Mouse (Mus musculus) layer of hippocampus, adult 8-10 months (tissue): ENCODE measurements around the gene Prox1. TPM values are rescaled to one million over a fixed set of nuclear protein-coding genes. Genes with fewer than 3 reads are reported as not detected.

Experiments
- DNase-seq, 2 experiments: peaks; one replicate each; pipeline ENCODE4 v3.0.0; 2022; ENCODE audit warnings: low spot score in 2 of 2
- total RNA-seq, 4 experiments: library from RNA; stranded (reverse); gene quantifications; 2 replicates each; pipeline ENCODE4 v1.2.4; 2022

Prox1 gene
- total RNA-seq, 4 experiments from 2014 or later = 62.2 to 75.9 (median 71.3) TPM

- DNase-seq = no peak
Observed at GRCm38 (mm10) chr1:190173596-190173995, 3.1 kb upstream of the Prox1 start.

GRCm38 (mm10) chr1:190172979-190173461 is 2.5 kb upstream of the Prox1 start:
- no peak for DNase-seq

GRCm38 (mm10) chr1:190172311-190172978 is 1.9 kb upstream of the Prox1 start:
- no peak for DNase-seq

GRCm38 (mm10) chr1:190171750-190172149 is 1.2 kb upstream of the Prox1 start:
- DNase-seq = no peak

- DNase-seq = no peak
Observed at GRCm38 (mm10) chr1:190171341-190171740, 827 bp upstream of the Prox1 start.

- no peak for DNase-seq
Observed at GRCm38 (mm10) chr1:190170819-190171216, 304 bp upstream of the Prox1 start.

- no peak for DNase-seq
Observed at GRCm38 (mm10) chr1:190168761-190169671, 1.5 kb downstream of the Prox1 start.

GRCm38 (mm10) chr1:190168115-190168514 is 2.4 kb downstream of the Prox1 start:
- DNase-seq = no peak

GRCm38 (mm10) chr1:190167609-190168008 is 2.9 kb downstream of the Prox1 start:
- DNase-seq = no peak

- DNase-seq = no peak
Observed at GRCm38 (mm10) chr1:190165511-190165910, 5.0 kb downstream of the Prox1 start.

GRCm38 (mm10) chr1:190163471-190163870 is 7.0 kb downstream of the Prox1 start:
- DNase-seq = no peak

- DNase-seq = no peak
Observed at GRCm38 (mm10) chr1:190161708-190162465, 8.6 kb downstream of the Prox1 start.

- no peak for DNase-seq
Observed at GRCm38 (mm10) chr1:190161288-190161687, 9.2 kb downstream of the Prox1 start.

- DNase-seq = no peak
Observed at GRCm38 (mm10) chr1:190159457-190159856, 11.1 kb downstream of the Prox1 start.

- no peak for DNase-seq
Observed at GRCm38 (mm10) chr1:190155751-190156150, 14.8 kb downstream of the Prox1 start.

- DNase-seq = no peak
Observed at GRCm38 (mm10) chr1:190155021-190155420, 15.5 kb downstream of the Prox1 start.

GRCm38 (mm10) chr1:190154292-190154691 is 16.2 kb downstream of the Prox1 start:
- no peak for DNase-seq

GRCm38 (mm10) chr1:190152603-190153002 is 17.9 kb downstream of the Prox1 start:
- no peak for DNase-seq

GRCm38 (mm10) chr1:190149233-190149741 is 21.2 kb downstream of the Prox1 start:
- DNase-seq = no peak

GRCm38 (mm10) chr1:190148661-190149232 is 21.8 kb downstream of the Prox1 start:
- DNase-seq = no peak

- DNase-seq = no peak
Observed at GRCm38 (mm10) chr1:190147816-190148215, 22.7 kb downstream of the Prox1 start.
